Mouse (Mus musculus) neural tube, embryonic 13.5 days (tissue): ENCODE results near the gene Zfp618. TPM values are rescaled to one million over a fixed set of nuclear protein-coding genes. Genes with fewer than 3 reads are reported as not detected.

Experiments
- ATAC-seq: fragments of 200-750 bp; cut with Nextera tagmentation; 2 replicates; pipeline ENCODE4 v1.8.0; 2017; ENCODE audit warnings: low read depth, mild to moderate bottlenecking, moderate TSS enrichment, moderate library complexity
- H3K27ac ChIP-seq: fragments of 300-500 bp; sonication (generic); replicated peaks from 2 replicates; pipeline ENCODE4 v1.5.1; 2015; ENCODE audit warnings: moderate library complexity, mild to moderate bottlenecking, inconsistent platforms
- H3K27me3 ChIP-seq: fragments of 300-500 bp; sonication (generic); 2 replicates; pipeline ENCODE4 v1.6.1; 2015; ENCODE audit warnings: mild to moderate bottlenecking, inconsistent platforms
- H3K36me3 ChIP-seq: fragments of 300-500 bp; sonication (generic); 2 replicates; pipeline ENCODE4 v1.6.1; 2015; ENCODE audit warnings: mild to moderate bottlenecking, inconsistent platforms
- H3K4me1 ChIP-seq: fragments of 300-500 bp; sonication (generic); replicated peaks from 2 replicates; pipeline ENCODE4 v1.6.1; 2015; ENCODE audit warnings: inconsistent platforms
- H3K4me2 ChIP-seq: fragments of 300-500 bp; sonication (generic); 2 replicates; pipeline ENCODE4 v1.6.1; 2015; ENCODE audit warnings: inconsistent platforms, mild to moderate bottlenecking, moderate library complexity
- H3K4me3 ChIP-seq: fragments of 300-500 bp; sonication (generic); 2 replicates; pipeline ENCODE4 v1.5.1; 2015; ENCODE audit warnings: mild to moderate bottlenecking, inconsistent platforms
- H3K9ac ChIP-seq: fragments of 300-500 bp; sonication (generic); 2 replicates; pipeline ENCODE4 v1.6.1; 2015; ENCODE audit warnings: moderate library complexity, mild to moderate bottlenecking, inconsistent platforms
- H3K9me3 ChIP-seq: fragments of 300-500 bp; sonication (generic); 2 replicates; pipeline ENCODE4 v1.6.1; 2016; ENCODE audit warnings: inconsistent platforms
- WGBS: fragments of 180-500 bp; shearing (Covaris S2); methylation state at CpG from one replicate; pipeline ENCODE4 v1.1.7; 2015; 5-methylcytosine and 5-hydroxymethylcytosine counted together
- polyA plus RNA-seq: library from polyadenylated mRNA; unstranded; fragments of >200 nt; fragmentation: Nextera tagmentation; extraction: Ambion mirVana; gene quantifications from 2 replicates; pipeline ENCODE4 v1.2.1, GENCODE M21; 2015

Zfp618 gene
- polyA plus RNA-seq, 1 experiment from 2014 or later: 40.9 TPM

- no peaks in the 10 kb centered on the region for H3K9me3 ChIP-seq
- no peak overlapping the region for H3K4me2 ChIP-seq
- 59% methylated on average over 4 of the region's 4 CpGs for WGBS
- H3K4me3 ChIP-seq: no peak overlapping the region
- H3K27ac ChIP-seq: no peak overlapping the region; the same call in 1 of the 2 replicates
- H3K4me1 ChIP-seq: peaks cover 32% of the 10 kb centered on the region
- H3K36me3 ChIP-seq: no peaks in the 10 kb centered on the region
- no peak for ATAC-seq
- H3K9ac ChIP-seq: no peak overlapping the region
- H3K27me3 ChIP-seq: no peaks in the 10 kb centered on the region
Observed at GRCm38 (mm10) chr4:63037555-63037954, 72.2 kb downstream of the Zfp618 start.

DNA sequence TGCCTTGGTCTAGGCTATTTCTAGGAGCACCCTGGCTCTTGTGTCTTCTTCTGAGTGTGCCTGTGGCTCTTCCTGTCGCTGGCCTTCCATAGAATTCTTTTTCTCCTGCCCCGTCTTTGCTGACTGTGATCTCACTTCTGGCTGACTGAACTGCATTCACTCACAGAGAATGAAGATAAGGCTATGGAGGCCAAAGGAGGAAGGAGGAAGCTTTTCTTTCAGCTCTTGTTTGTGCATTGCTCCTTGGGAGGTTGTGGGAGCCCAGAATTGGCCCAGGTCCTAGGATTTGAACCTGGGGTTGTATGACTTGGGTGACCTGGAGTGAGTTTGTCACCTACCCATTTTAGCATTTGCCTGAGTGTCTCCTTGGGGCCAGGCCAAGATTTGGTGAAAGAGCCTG lies 72.9 kb downstream of the Zfp618 start:
- Histone ChIP-seq H3K9me3 (no peaks in the 10 kb centered on the region), H3K27me3 (no peaks in the 10 kb centered on the region), H3K4me1 (peaks cover 32% of the 10 kb centered on the region), H3K4me2 (no peak overlapping the region), H3K4me3 (no peak overlapping the region), H3K27ac (no peak overlapping the region), H3K36me3 (no peaks in the 10 kb centered on the region), H3K9ac (no peak overlapping the region)
- ATAC-seq: no peak
- WGBS: 68% methylated on average over 2 of the region's 2 CpGs

- H3K9me3 ChIP-seq: no peaks in the 10 kb centered on the region
- WGBS: 89% methylated on average over 10 of the region's 10 CpGs
- no peak overlapping the region for H3K4me2 ChIP-seq
- H3K4me3 ChIP-seq: no peak overlapping the region
- no peaks in the 10 kb centered on the region for H3K36me3 ChIP-seq
- no peak overlapping the region for H3K27ac ChIP-seq
- H3K27me3 ChIP-seq: no peaks in the 10 kb centered on the region
- H3K9ac ChIP-seq: no peak overlapping the region
- peaks cover 25% of the 10 kb centered on the region for H3K4me1 ChIP-seq
- no peak for ATAC-seq
Observed at GRCm38 (mm10) chr4:63038937-63039336, 73.6 kb downstream of the Zfp618 start.

GRCm38 (mm10) chr4:63048606-63049005 lies 83.2 kb downstream of the Zfp618 start:
- Histone ChIP-seq H3K4me3 (no peak overlapping the region), H3K4me2 (no peak overlapping the region), H3K27me3 (no peaks in the 10 kb centered on the region), H3K9me3 (no peaks in the 10 kb centered on the region), H3K36me3 (no peaks in the 10 kb centered on the region), H3K27ac (no peak overlapping the region), H3K9ac (no peak overlapping the region), H3K4me1 (peaks cover 40% of the 10 kb centered on the region)
- peak; percentile 21; the same call in 1 of the 2 replicates for ATAC-seq
- 68% methylated on average over 3 of the region's 3 CpGs for WGBS

GRCm38 (mm10) chr4:63049596-63050318 lies 84.4 kb downstream of the Zfp618 start:
- no peak overlapping the region for H3K4me2 ChIP-seq
- H3K27ac ChIP-seq: peak overlapping the region; percentile 49; the same call in 1 of the 2 replicates
- peaks cover 45% of the 10 kb centered on the region for H3K4me1 ChIP-seq

GRCm38 (mm10) chr4:63050319-63050676 lies 84.9 kb downstream of the Zfp618 start:
- no peak for ATAC-seq

More at GRCm38 (mm10) chr4:63049596-63050318, 84.4 kb downstream of the Zfp618 start:
- Histone ChIP-seq H3K9me3 (no peaks in the 10 kb centered on the region), H3K9ac (no peak overlapping the region), H3K27me3 (no peaks in the 10 kb centered on the region), H3K36me3 (no peaks in the 10 kb centered on the region), H3K4me3 (no peak overlapping the region)
- no peak for ATAC-seq

GRCm38 (mm10) chr4:63050949-63051348 lies 85.6 kb downstream of the Zfp618 start:
- Histone ChIP-seq H3K9me3 (no peaks in the 10 kb centered on the region), H3K9ac (no peak overlapping the region), H3K4me3 (no peak overlapping the region), H3K4me1 (peaks cover 57% of the 10 kb centered on the region), H3K27ac (peak overlapping the region; percentile 15; the same call in 1 of the 2 replicates), H3K27me3 (no peaks in the 10 kb centered on the region), H3K36me3 (no peaks in the 10 kb centered on the region), H3K4me2 (no peak overlapping the region)
- peak; percentile 55; the same call in 1 of the 2 replicates for ATAC-seq
- WGBS: 69% methylated on average over 4 of the region's 4 CpGs

More at GRCm38 (mm10) chr4:63050319-63050676, 84.9 kb downstream of the Zfp618 start:
- Histone ChIP-seq H3K4me3 (no peak overlapping the region), H3K9ac (no peak overlapping the region), H3K36me3 (no peaks in the 10 kb centered on the region), H3K4me1 (peaks cover 50% of the 10 kb centered on the region), H3K27me3 (no peaks in the 10 kb centered on the region), H3K9me3 (no peaks in the 10 kb centered on the region), H3K27ac (0 out of 2 replicates have a peak overlapping the region, but pooled peaks have one; percentile 15), H3K4me2 (no peak overlapping the region)
- WGBS: 80% methylated on average over 4 of the region's 4 CpGs

DNA sequence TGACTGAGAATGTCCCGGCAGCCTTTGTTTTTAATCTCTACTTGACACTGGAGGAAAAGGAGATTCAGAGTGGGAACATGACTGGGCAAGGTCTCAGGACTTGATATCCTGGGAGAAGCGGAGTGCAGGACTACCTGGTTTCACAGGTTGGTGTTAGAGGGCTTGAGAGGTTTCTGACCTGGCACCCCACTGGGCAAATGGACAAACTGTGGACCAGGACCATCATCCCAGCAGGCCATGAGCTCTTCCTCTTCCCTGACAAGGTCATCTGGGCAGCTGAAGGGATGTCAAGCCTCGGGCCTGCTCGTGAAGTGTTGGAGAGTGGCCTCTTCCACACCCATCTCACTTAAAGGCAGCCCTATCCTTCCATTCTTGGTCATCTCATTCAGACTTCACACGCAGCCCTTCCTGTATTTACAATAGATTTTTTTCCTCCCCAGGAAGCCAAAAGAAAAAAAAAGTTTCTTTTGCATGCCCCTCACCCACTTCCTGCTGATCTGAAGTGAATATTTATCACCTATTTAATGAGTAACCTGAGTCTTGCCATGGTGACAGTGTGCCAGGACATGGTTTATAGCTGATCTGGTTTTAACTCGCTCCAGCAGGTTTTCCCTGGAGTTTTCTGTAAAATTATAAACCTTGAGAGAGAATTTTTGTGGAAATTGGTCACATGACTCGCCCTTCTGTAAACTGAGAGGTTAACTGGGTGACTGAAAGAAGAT lies 86.7 kb downstream of the Zfp618 start:
- H3K9me3 ChIP-seq: no peaks in the 10 kb centered on the region
- peak overlapping the region; percentile 18; the same call in 1 of the 2 replicates for H3K27ac ChIP-seq
- no peak overlapping the region for H3K9ac ChIP-seq
- no peak overlapping the region for H3K4me3 ChIP-seq
- no peaks in the 10 kb centered on the region for H3K27me3 ChIP-seq
- no peaks in the 10 kb centered on the region for H3K36me3 ChIP-seq
- H3K4me2 ChIP-seq: no peak overlapping the region
- peaks cover 68% of the 10 kb centered on the region for H3K4me1 ChIP-seq
- 55% methylated on average over 7 of the region's 7 CpGs for WGBS
- ATAC-seq: no peak

DNA sequence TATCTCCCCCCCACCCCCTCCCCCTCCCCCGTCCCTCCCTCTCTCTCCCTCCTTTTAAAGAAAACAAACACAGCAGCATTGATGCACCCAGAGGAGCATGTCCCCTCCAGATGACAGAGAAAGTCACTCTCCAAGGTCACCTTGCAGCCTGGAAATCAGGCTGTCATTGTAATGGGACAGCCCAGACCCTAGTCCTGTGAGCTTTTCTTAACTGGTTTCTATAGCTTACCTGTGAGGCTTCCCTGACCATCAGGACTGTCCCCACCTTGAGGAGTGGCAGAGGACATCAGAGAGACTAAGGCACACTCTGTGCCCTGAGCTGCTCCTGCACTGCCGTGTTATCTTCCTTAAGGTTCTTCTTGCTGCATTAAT lies 87.3 kb downstream of the Zfp618 start:
- Histone ChIP-seq H3K9me3 (no peaks in the 10 kb centered on the region), H3K27ac (0 out of 2 replicates have a peak overlapping the region, but pooled peaks have one; percentile 25), H3K4me2 (no peak overlapping the region), H3K4me3 (no peak overlapping the region), H3K4me1 (peaks cover 71% of the 10 kb centered on the region), H3K9ac (no peak overlapping the region), H3K36me3 (no peaks in the 10 kb centered on the region), H3K27me3 (no peaks in the 10 kb centered on the region)
- WGBS: 51% methylated on average over 2 of the region's 2 CpGs
- ATAC-seq: no peak

- no peaks in the 10 kb centered on the region for H3K9me3 ChIP-seq
- H3K4me1 ChIP-seq: peaks cover 81% of the 10 kb centered on the region
- ATAC-seq: no peak
- no peak overlapping the region for H3K4me3 ChIP-seq
- peak overlapping the region; percentile 90 for H3K27ac ChIP-seq
- H3K4me2 ChIP-seq: no peak overlapping the region
- no peak overlapping the region for H3K9ac ChIP-seq
- no peaks in the 10 kb centered on the region for H3K27me3 ChIP-seq
- 64% methylated on average over 10 of the region's 10 CpGs for WGBS
- H3K36me3 ChIP-seq: no peaks in the 10 kb centered on the region
Observed at GRCm38 (mm10) chr4:63055216-63055745, 89.9 kb downstream of the Zfp618 start.

DNA sequence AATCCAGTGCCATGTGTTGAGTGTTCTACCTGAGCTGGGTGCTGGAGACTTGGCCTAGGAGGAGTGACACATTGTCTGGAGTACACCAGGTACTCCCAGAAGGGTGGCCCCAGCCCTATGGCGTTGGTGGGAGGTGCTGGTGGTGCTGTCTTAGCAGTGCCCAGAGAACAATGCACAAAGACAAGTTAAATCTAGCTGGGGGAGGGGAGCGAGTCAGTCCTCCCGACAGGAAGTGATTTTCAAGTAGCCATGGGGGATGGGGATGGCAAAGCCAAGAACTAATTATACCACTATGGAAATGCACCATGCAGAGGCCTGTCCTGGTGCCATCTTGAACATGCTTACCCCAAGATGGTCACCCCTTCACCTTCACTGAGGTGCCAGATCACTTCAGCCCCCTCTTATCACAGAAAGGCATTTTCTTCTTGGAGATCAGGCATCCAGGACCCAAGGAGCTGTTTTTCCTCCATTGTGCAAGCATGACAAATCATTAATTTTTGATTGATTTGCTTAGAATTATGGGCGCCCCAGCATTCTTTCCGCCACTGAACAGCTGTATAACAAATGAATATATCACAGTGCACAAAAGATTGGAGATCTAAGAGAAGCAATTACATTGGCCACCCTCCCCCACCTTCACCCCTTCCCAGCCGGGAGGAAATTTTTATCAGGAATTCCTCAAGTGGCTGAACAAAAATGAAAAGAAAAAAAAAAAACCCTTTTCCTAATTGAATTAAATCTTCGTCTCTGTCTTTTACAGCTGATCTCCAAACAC lies 91.5 kb downstream of the Zfp618 start:
- Histone ChIP-seq H3K4me3 (no peak overlapping the region), H3K4me1 (peaks cover 82% of the 10 kb centered on the region), H3K27ac (peak overlapping the region; percentile 90), H3K27me3 (no peaks in the 10 kb centered on the region), H3K4me2 (no peak overlapping the region), H3K36me3 (no peaks in the 10 kb centered on the region), H3K9me3 (no peaks in the 10 kb centered on the region), H3K9ac (no peak overlapping the region)
- peak; percentile 30; the same call in 1 of the 2 replicates for ATAC-seq
- 21% methylated on average over 7 of the region's 7 CpGs for WGBS
